Mouse (Mus musculus): Measurements from ENCODE around the gene B4galt3. TPM values are rescaled to one million over a fixed set of nuclear protein-coding genes. Genes with fewer than 3 reads are reported as not detected.

Gene B4galt3
- polyA plus RNA-seq, 1 experiment from 2014 or later, result 94.3 TPM

DNA sequence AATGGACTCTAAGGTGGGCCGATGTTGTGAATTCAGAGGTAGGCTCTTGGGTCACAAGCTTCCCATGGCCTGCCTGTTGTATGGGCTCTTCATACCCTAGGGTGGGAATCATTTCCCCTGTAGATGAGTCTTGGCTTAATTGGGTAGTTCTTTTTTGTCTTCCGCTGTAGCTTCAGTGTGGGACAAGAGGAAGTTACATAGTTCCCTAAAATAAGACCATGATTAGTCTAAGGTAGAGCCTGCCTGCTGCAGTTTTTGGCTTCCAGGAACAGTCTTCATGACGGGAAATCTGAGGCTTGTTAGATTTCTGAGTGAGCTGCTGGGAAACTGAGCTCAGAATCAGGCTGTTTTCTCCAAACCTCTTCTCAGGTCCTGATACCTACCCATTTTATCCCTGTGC is 2.0 kb downstream of the B4galt3 start:
- no peaks in the 10 kb centered on the region for H3K9me3 ChIP-seq (replicated peaks)
- peaks cover 24% of the 10 kb centered on the region for H3K4me1 ChIP-seq
- 93% methylated on average over 3 of the region's 3 CpGs for WGBS
- 0 out of 2 replicates have a peak overlapping the region, but pooled peaks have one; percentile 69 for H3K9ac ChIP-seq
- H3K27ac ChIP-seq, result no peak overlapping the region
- H3K4me3 ChIP-seq (replicated peaks), result peak overlapping the region; percentile 82
- ATAC-seq (replicated peaks; ENCODE audit: low FRiP score), result no peak
- peaks cover 55% of the 10 kb centered on the region for H3K36me3 ChIP-seq
- H3K4me2 ChIP-seq, result peak overlapping the region; percentile 87
- no peaks in the 10 kb centered on the region for H3K27me3 ChIP-seq

DNA sequence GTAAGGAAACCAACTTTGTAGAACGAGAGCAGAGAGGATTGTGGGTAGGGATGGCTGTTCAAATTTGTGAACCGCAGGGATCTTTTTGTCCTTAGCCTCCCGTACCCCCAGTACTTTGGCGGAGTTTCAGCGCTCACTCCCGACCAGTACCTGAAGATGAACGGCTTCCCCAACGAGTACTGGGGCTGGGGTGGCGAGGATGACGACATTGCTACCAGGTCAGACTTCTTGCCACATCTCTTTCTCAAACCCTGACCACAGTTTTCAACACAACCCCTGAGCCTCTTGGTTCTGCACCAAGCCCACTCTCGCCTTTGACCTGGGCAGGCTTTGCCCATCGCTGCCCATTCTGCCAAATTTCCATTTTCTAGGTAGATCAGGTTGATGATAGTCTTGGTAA is 4.0 kb downstream of the B4galt3 start:
- peaks cover 75% of the 10 kb centered on the region for H3K36me3 ChIP-seq
- no peaks in the 10 kb centered on the region for H3K27me3 ChIP-seq
- peaks cover 24% of the 10 kb centered on the region for H3K4me1 ChIP-seq
- no peaks in the 10 kb centered on the region for H3K9me3 ChIP-seq (replicated peaks)
- no peak for ATAC-seq (replicated peaks; ENCODE audit: low FRiP score)
- no peak overlapping the region for H3K27ac ChIP-seq
- no peak overlapping the region for H3K9ac ChIP-seq
- H3K4me3 ChIP-seq (replicated peaks), result no peak overlapping the region
- WGBS, result 91% methylated on average over 12 of the region's 12 CpGs
- no peak overlapping the region for H3K4me2 ChIP-seq

- peaks cover 77% of the 10 kb centered on the region for H3K36me3 ChIP-seq
- no peak for ATAC-seq (replicated peaks; ENCODE audit: low FRiP score)
These were observed 5.1 kb downstream of the B4galt3 start for GRCm38 (mm10) chr1:171275144-171275734.

DNA sequence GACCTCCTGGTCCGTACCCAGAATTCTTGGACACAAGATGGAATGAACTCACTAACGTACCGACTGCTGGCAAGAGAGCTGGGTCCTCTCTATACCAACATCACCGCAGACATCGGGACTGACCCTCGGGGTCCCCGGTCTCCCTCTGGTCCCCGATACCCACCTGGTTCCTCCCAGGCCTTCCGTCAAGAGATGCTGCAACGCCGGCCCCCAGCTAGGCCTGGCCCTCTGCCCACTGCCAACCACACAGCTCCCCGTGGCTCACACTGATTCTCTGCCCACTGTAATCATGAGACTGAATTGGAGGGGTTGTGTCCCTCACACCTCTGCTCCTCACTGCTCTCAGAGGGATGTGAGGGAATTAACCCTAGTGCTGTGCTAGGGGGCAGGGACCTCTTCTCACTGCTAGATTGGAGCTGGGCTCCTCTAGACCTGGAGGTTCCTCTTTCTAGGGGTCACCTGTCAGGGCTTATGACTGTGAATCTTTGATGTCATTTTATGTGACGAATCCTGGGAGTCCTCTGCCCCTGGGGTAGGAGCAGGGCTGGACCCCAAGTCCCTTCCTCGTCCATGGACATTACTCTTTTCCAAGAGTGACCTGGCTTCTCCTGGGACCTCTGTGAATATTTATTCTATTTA is 6.1 kb downstream of the B4galt3 start:
- no peak for ATAC-seq (replicated peaks; ENCODE audit: low FRiP score)
- peaks cover 24% of the 10 kb centered on the region for H3K4me1 ChIP-seq
- no peak overlapping the region for H3K9ac ChIP-seq
- no peak overlapping the region for H3K4me3 ChIP-seq (replicated peaks)
- WGBS, result 89% methylated on average over 14 of the region's 14 CpGs
- 0 out of 2 replicates have a peak overlapping the region, but pooled peaks have one; percentile 22 for H3K27ac ChIP-seq
- H3K36me3 ChIP-seq, result peaks cover 77% of the 10 kb centered on the region
- no peak overlapping the region for H3K4me2 ChIP-seq
- no peaks in the 10 kb centered on the region for H3K9me3 ChIP-seq (replicated peaks)
- no peaks in the 10 kb centered on the region for H3K27me3 ChIP-seq

More at GRCm38 (mm10) chr1:171275144-171275734, 5.1 kb downstream of the B4galt3 start:
- no peak overlapping the region for H3K4me3 ChIP-seq (replicated peaks)
- no peak overlapping the region for H3K27ac ChIP-seq
- WGBS, result 90% methylated on average over 11 of the region's 11 CpGs
- H3K4me1 ChIP-seq, result peaks cover 28% of the 10 kb centered on the region
- no peak overlapping the region for H3K4me2 ChIP-seq
- no peak overlapping the region for H3K9ac ChIP-seq
- no peaks in the 10 kb centered on the region for H3K9me3 ChIP-seq (replicated peaks)
- H3K27me3 ChIP-seq, result no peaks in the 10 kb centered on the region

DNA sequence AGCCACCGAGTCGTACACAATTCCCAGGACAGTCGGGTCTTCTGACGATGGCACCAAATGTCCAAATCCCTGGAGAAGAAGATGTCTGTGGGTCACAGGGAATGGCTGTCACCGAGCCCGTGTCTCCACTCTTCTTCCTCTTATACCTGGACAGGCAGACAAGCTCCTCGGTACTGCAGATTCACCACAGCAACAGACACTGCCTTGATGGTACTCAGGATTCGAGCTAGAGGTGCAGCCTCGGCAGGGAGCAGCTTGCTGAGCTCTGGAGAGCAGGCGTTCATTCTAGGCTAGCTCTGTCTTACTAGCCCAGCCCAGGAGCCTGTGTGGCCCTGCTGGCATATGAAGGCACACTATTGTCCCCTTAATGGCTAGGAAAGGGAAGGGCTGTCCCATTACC is 7.6 kb downstream of the B4galt3 start:
- Histone ChIP-seq H3K27me3 (no peaks in the 10 kb centered on the region), H3K9ac (no peak overlapping the region), H3K27ac (no peak overlapping the region), H3K4me1 (peaks cover 23% of the 10 kb centered on the region), H3K4me3 (replicated peaks) (no peak overlapping the region), H3K9me3 (replicated peaks) (no peaks in the 10 kb centered on the region), H3K36me3 (peaks cover 74% of the 10 kb centered on the region), H3K4me2 (no peak overlapping the region)
- ATAC-seq (replicated peaks; ENCODE audit: low FRiP score), result no peak
- 89% methylated on average over 10 of the region's 10 CpGs for WGBS

GRCm38 (mm10) chr1:171278436-171278835 is 8.3 kb downstream of the B4galt3 start:
- H3K9ac ChIP-seq, result no peak overlapping the region
- no peaks in the 10 kb centered on the region for H3K27me3 ChIP-seq
- 93% methylated on average over 8 of the region's 8 CpGs for WGBS
- H3K27ac ChIP-seq, result no peak overlapping the region
- no peaks in the 10 kb centered on the region for H3K9me3 ChIP-seq (replicated peaks)
- no peak overlapping the region for H3K4me3 ChIP-seq (replicated peaks)
- H3K4me2 ChIP-seq, result no peak overlapping the region
- H3K4me1 ChIP-seq, result peaks cover 23% of the 10 kb centered on the region
- no peak for ATAC-seq (replicated peaks; ENCODE audit: low FRiP score)
- peaks cover 74% of the 10 kb centered on the region for H3K36me3 ChIP-seq

DNA sequence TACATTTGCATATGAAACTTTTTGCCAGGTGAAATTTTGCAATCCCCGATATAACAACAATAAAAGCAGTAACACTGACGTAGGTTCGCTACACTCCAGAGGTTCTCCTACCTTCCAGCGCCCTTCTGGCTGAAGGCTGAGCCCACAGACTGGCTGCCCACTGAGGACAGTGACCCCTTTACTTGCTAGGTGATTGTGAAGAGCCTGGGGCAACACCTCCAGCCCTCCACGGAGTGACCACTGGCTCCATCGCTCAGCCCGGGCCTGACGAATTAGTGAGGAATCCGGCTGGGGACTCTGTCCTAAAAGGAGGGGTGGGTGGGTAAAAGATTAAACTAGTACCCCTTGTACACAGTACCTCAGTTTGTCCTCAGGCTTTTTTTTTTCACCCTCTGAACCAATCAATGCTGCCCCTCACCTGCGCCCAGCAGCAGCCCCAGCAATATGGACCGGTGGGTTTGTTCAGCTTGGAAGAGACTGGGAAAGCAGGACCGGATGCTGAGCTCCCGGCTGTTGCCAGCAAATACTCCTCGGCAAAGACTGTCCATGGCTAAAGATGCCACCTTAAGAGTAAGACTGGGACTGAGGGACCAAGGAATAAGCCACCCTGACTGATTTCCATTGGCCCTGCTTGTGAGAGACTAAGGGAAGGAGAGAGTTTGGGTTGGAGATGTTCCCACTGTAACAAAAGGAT is 9.0 kb downstream of the B4galt3 start:
- H3K9me3 ChIP-seq (replicated peaks), result no peaks in the 10 kb centered on the region
- no peak for ATAC-seq (replicated peaks; ENCODE audit: low FRiP score)
- peak overlapping the region; percentile 80; the same call in 1 of the 2 replicates for H3K4me2 ChIP-seq
- 89% methylated on average over 14 of the region's 14 CpGs for WGBS
- H3K27me3 ChIP-seq, result no peaks in the 10 kb centered on the region
- H3K27ac ChIP-seq, result no peak overlapping the region
- peaks cover 23% of the 10 kb centered on the region for H3K4me1 ChIP-seq
- H3K36me3 ChIP-seq, result peaks cover 74% of the 10 kb centered on the region
- peak overlapping the region; percentile 63; the same call in 1 of the 2 replicates for H3K4me3 ChIP-seq (replicated peaks)
- no peak overlapping the region for H3K9ac ChIP-seq

- WGBS, result 72% methylated on average over 5 of the region's 5 CpGs
- Histone ChIP-seq H3K4me2 (peak overlapping the region; percentile 80), H3K36me3 (peaks cover 74% of the 10 kb centered on the region), H3K4me1 (peaks cover 23% of the 10 kb centered on the region), H3K4me3 (replicated peaks) (peak overlapping the region; percentile 63), H3K27ac (0 out of 2 replicates have a peak overlapping the region, but pooled peaks have one; percentile 74), H3K9me3 (replicated peaks) (no peaks in the 10 kb centered on the region), H3K9ac (peak overlapping the region; percentile 77), H3K27me3 (no peaks in the 10 kb centered on the region)
- ATAC-seq (replicated peaks; ENCODE audit: low FRiP score), result no peak
These were observed 9.6 kb downstream of the B4galt3 start for GRCm38 (mm10) chr1:171279721-171280120.

DNA sequence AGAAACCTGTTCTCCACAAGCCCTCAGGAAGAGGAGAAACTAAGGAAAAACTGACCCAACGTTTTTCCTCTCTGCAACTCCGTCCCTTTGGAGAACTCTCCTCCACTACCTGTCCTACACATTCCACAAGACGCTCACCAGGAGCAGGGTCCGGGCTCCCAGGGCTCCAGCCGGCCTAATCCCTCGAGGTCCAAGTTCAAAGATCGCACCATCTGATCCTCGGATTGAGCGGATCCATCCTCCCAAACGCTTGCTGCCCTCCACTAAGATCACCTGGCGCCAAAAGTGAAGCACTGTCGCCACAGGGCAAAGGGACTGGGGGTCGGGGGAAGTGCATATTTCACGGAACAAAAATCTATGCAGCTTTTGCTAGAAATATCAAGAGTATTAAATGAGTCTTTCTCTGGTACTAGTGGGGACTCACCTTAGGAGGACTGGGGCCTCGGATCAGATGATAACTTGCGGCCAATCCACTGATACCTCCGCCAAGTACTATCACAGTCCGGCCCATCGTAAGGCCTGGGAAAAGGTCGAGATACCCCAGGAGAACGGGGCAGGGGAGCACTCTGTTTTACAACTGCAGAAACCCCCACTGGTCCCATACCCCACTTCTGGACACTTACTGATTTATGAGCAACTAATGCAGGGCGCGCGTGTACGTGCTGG is 10.3 kb downstream of the B4galt3 start:
- peak; percentile 32 for ATAC-seq (replicated peaks; ENCODE audit: low FRiP score)
- Histone ChIP-seq H3K27me3 (no peaks in the 10 kb centered on the region), H3K9me3 (replicated peaks) (no peaks in the 10 kb centered on the region), H3K9ac (peak overlapping the region; percentile 77), H3K4me1 (peaks cover 27% of the 10 kb centered on the region), H3K27ac (peak overlapping the region; percentile 74), H3K4me3 (replicated peaks) (peak overlapping the region; percentile 63), H3K4me2 (peak overlapping the region; percentile 80), H3K36me3 (peaks cover 74% of the 10 kb centered on the region)
- WGBS, result 1% methylated on average over 25 of the region's 25 CpGs

DNA sequence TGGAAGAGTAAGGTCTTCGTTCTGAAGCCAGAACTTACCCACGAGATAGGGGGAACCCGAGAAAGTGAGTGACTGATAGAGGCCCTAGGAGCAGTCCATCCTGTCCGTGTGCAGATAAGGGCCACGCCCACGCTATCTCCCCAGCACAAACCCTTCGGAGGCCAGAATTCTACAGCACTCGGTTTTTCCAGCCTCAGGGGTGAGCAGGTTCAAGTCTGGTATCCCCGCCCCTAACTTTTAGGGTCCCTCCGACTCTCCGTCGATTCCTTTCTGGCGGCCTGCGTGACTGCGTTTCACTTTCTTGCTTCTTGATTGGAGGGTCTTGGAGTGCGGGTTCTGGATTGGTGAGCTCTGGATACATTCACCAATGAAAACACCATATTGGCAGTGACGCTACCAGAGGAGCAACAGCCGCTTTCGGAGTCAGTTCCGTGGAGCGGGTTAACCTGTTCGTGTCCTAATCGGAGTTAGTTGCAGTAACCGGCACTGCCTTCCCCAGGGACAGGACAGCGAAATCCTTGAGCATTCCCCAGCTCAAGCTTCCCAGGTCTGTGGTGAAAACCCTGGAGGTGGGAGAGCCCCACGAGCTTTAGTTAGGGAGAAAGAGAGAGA is 10.9 kb downstream of the B4galt3 start, which contains the start of gene Ppox:
Gene Ppox (minus strand): TSS at position 271 of the 612 bp plus-strand sequence.
- H3K27ac ChIP-seq, result peak within 1 kb of the TSS; percentile 87
- WGBS, result under 1% methylated on average over 26 of the region's 26 CpGs
- H3K4me3 ChIP-seq (replicated peaks), result peak within 1 kb of the TSS; percentile 63
- no peaks in the 10 kb centered on the region for H3K27me3 ChIP-seq
- H3K4me1 ChIP-seq, result peaks cover 33% of the 10 kb centered on the region
- no peaks in the 10 kb centered on the region for H3K9me3 ChIP-seq (replicated peaks)
- H3K4me2 ChIP-seq, result peak within 1 kb of the TSS; percentile 80
- H3K36me3 ChIP-seq, result peaks cover 74% of the 10 kb centered on the region
- peak within 1 kb of the TSS; percentile 77 for H3K9ac ChIP-seq
- peak; percentile 97 for ATAC-seq (replicated peaks; ENCODE audit: low FRiP score)

- H3K27ac ChIP-seq, result peak overlapping the region; percentile 87
- peak; percentile 38 for ATAC-seq (replicated peaks; ENCODE audit: low FRiP score)
- peaks cover 74% of the 10 kb centered on the region for H3K36me3 ChIP-seq
- no peaks in the 10 kb centered on the region for H3K9me3 ChIP-seq (replicated peaks)
- no peaks in the 10 kb centered on the region for H3K27me3 ChIP-seq
- H3K4me2 ChIP-seq, result peak overlapping the region; percentile 80
- WGBS, result 2% methylated on average over 10 of the region's 10 CpGs
- peak overlapping the region; percentile 47 for H3K9ac ChIP-seq
- H3K4me1 ChIP-seq, result peaks cover 38% of the 10 kb centered on the region
- H3K4me3 ChIP-seq (replicated peaks), result peak overlapping the region; percentile 63
These were observed 11.4 kb downstream of the B4galt3 start for GRCm38 (mm10) chr1:171281528-171281923.

All from kidney, embryonic 15.5 days (tissue).